Mouse (Mus musculus): ENCODE measurements around the gene Fbln2.
"Not testable (repeated sequence)": the region's sequence is repeated elsewhere in the genome, so short reads cannot be mapped to it uniquely, and the experiment has no call there.

The Fbln2 gene

DNA sequence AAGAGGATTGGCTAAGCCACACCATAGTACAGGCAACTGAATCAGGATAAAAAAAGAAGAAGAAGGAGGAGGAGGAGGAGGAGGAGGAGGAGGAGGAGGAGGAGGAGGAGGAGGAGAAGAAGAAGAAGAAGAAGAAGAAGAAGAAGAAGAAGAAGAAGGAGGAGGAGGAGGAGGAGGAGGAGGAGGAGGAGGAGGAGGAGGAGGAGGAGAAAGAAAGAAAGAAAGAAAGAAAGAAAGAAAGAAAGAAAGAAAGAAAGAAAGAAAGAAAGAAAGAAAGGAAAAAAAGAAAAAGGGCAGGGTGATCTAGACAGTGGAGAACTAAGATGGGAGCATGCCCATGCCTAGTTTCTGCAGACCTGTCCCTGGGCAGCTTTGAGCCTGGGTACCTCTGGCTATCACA is at the start of gene Fbln2:
Gene Fbln2 (plus strand): TSS at position 301 of the 400 bp plus-strand sequence.
- not testable (repeated sequence) for DNase-seq (ENCODE audit: extremely low read depth, low read depth, low spot score)

DNA sequence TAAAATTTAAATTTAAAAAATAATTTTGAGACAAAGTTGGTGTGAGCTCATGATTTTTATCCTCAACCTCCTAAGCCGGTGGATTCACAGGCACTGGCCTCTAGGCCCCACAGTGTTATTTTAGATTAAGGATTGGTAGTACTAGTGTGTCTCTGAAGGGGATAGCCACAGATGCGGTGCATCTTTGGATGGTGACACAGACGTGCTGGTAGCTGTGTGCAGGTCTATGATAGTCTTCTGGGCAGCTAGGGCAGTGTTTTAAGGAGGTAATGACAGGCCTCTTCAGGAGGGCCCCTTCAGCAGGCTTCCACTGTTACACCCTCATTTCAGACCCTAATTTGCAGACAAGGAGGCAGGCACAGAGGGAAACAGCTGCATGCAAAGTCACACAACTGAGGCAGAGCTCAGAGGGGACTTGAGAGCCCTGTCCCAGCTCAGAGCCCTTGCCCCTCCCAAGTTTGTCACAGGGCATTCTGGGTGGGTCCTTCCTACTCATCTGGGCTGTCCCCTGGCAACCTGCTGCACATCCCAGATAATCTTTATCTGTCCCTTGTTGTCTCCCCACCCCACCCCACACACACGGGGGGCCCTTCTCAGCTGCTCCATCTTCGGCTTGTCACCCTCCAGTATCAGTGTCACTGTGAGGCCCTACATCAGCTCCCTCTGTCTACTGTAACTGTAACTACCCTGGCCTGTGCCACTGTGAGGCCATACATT is 48.9 kb upstream of the Fbln2 start:
- no peak for DNase-seq (ENCODE audit: extremely low read depth, low read depth, low spot score)

DNA sequence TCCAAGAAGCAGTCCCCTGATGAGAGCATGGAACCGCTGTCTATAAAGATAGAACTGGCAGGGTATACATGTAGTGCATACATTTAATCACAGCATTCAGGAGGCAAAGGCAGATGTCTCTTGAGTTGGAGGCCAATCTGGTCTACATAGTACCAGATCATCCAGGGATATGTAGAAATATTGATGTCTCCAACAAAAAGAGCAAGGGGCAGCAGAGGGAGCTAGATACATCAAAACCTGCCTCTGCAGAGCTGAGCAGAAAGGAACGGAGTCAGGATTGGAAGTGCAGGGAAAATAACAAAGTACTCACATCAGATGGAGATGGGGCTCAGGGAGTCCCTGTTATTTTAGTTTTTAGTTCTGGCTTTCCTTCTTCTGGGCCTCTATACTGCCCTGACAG is 47.7 kb upstream of the Fbln2 start:
- no peak for DNase-seq (ENCODE audit: extremely low read depth, low read depth, low spot score)

DNA sequence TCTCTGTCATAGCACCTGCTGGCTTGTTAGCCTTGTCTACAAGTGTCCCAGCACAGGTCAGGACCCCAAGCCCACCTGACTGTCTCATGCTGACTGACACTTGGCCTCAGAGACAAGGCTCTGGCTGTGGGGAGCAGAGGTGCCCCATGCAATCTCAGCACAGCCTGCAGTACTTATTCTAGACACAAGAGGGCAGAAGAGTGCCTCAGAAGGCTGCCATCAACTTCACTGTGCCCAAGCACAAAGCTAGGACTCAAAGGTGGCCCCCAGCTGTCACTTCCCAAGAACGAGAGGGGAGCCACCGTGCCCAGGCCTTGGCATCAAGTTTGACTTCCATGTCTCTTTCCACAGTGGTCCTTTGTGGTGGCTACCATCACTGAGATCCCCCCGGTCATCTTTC is 47.0 kb upstream of the Fbln2 start:
- DNase-seq (ENCODE audit: extremely low read depth, low read depth, low spot score) = no peak

DNA sequence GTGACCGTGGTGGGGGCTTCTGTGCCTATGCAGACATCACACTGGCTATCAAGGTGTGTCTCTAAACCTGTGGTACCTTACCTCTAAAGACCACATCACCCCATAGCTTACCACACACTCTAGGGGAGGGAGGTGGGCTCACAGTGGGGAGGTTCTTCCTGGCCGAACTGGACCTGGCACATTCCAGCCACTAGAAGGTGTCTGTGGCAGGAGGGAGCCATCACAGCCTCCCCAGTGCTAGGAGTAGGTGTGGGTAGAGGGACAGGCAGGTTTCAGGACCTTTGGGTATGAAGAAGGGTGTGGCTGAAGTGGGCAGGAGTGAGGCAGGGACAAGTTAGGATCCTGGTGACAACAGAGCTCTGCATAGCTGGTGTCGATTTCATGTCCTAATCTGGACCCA is 44.4 kb upstream of the Fbln2 start:
- DNase-seq (ENCODE audit: extremely low read depth, low read depth, low spot score) = no peak

DNA sequence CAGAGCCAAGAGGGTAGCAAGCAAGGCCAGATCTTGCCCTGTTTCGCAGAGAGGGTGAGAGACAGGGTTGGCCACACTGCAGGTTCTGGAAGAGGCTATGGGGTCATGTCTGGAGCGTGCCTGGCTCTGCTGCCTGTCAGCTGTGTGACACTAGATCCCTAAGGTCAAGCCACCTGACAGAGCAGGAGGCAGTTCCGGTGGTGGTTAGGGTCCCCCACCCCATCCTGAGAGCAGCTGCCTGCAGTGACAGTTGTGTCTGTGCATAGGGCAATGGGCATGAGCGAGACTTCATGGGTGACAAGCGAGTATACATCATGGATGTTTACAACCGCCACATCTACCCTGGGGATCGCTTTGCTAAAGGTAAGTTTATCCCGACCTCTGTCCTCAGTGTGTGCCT is 43.1 kb upstream of the Fbln2 start:
- no peak for DNase-seq (ENCODE audit: extremely low read depth, low read depth, low spot score)

DNA sequence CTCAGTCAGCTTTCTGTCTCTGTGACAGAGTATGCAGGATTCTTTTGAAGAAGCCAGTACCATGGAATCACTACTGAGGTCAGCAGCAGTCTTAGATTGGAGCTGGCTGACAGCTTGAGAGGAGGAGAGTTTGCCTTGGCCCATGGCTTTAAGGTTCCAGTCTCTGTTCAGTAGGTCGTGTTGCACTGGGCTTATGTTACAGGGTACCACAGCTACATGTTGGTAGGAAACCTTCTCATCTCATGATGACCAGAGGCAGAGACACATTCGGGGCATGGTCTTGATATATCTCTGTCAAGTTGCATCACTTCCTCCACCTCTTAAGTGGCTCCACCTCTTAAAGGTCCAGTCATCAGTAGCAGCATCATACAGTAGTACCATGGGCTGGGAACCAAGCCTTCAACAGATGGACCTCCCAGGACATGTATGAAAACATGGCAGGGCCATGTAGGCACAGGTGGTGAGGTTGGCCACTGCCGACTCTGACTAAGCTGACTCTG is 40.8 kb upstream of the Fbln2 start:
- DNase-seq (ENCODE audit: extremely low read depth, low read depth, low spot score) = no peak

DNA sequence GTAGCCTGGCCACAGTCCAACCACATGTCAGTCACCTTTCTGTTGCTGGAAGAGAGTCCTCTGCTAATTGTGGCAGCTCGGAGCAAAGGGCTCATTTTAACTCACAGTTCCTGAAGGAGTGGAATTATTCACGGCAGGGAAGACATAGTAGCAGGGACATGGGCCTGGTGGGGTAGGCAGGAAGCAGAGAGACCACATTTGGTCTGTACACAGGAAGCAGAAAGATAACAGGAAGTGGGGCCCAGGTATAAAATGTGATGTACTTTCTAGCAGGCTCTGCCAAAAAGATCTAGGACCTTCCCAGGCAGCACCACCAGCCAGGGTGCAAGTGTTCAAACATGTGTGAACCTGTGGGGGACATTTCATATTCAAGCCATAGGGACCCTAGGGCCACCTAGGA is 39.9 kb upstream of the Fbln2 start:
- no peak for DNase-seq (ENCODE audit: extremely low read depth, low read depth, low spot score)

DNA sequence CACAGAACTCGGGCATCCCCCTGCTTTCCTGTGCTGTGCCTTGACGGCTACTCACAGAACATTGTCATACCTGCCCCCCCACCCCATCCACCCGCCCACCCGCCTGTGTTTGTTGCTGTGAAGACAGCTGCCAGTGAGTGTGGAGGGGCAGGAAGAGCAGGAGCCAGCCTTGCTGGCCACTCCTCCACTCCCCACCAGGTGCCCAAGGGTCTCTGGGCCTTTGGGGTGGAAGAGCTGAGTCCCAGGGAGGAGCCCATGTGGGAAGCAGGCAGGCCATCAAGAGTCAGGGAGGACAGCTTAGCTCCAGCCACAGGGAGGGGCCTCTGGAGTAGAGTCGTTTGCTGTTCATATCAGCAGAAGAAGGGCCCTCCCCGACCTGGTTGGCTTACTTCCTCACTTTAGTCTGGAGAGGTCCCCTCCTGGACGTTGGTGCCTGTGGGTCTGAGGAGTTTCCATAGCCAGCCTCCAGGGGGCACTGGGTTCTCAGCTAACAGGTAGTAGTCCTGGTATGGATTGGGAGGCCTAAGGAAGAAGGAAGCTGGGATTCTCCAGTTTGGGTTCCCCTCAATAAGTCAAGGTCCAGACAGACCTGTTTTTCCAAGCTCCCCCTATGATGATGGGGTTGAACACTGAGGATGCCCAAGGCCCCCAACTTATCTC is 38.9 kb upstream of the Fbln2 start:
- no peak for DNase-seq (ENCODE audit: extremely low read depth, low read depth, low spot score)

DNA sequence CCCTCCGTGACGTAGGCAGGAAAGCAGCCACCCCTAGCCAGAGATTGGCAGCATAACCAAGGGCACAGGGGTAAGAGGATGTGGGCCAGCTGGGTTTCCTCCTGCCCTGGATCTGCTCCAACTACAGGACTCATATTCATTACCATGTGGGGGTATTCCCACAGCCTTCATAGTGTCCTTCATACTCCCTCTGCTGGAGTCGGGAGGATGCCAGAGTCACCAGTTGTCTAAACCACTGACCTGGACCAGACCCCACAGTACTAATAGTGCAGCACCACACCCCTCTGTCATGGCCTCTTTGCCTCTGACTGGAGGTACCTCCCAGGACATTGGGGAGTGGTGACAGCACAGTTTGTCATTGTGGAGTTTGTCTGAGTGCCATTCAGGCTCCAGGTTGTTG is 38.0 kb upstream of the Fbln2 start:
- no peak for DNase-seq (ENCODE audit: extremely low read depth, low read depth, low spot score)

DNA sequence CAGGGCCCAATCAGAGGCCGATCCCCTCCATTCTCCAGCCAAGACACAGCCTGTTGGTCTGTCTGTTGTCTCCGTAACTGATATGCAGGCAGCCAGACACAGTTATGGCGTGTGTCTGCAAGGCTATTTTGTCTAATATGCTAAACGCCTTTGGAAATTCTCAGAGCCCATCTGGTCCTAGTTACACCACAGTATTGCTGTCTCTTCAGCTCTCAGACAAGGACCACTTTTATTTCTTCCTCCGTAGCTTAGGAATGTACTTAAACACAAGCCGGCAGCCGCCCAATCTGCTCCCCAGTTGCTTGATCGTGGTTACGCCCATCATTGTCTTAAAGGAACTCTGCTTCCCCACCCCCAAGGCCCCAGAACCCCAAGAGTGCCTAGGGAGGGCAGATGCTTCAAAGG is 31.5 kb upstream of the Fbln2 start:
- no peak for DNase-seq (ENCODE audit: extremely low read depth, low read depth, low spot score)

DNA sequence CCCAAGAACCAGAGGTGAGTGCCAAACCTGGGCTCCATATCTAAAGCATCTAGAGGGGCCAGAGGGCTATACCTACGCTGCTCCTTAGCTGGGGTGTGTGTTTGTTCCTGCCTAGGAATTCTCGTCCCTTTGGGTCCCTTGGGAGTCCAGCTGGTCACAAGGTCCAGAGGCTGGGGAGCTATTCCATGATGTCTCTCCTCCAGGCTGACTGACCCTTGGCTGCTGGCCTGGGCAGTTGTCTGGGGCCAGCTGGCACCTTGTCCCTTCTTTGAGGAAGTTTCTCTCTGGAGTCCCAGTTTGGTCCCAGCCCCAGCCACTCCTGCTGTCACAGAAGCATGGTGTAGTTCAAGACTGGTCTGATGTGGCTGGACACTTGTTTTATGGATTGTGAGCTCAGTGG is 30.9 kb upstream of the Fbln2 start:
- no peak for DNase-seq (ENCODE audit: extremely low read depth, low read depth, low spot score)

DNA sequence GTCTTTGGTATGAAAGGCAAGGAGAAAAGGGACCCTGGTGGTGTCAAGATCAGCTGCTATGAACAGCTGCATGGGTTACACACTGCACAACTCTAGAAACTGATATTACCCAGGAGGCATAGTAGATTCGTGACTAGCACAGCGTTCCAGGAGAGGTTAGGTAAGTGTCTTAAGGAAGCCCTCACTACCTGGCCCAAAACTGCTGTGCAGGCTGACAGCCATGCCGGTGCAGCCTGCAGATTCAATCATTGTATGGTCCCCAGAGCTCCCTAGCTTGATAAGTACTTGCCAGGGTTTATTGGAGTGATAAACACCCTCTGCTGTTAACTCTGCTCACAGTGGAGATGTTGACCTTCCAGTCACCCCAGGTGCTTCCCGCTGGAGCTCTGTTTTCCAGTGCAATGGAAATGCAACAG is 30.2 kb upstream of the Fbln2 start:
- DNase-seq (ENCODE audit: extremely low read depth, low read depth, low spot score) = no peak

DNA sequence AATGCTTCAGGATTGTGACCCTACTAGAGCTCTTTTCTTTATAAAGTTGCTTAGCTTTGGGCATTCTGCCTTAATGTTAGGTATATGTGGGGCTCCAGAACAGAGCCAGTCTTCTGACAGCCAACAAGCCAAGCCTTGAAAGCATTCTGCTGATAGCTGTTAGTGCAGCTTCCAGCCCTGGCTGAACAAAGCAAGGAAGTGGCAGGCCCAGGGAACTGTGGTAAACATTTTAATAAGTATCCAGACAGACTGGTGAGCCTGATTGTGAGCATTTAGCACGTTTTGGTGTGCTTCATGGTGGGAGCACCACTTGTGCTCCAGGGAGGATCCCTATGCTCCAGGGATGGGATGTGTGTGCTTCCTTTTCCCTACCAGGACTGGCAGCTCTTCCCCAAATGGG is 29.2 kb upstream of the Fbln2 start:
- DNase-seq (ENCODE audit: extremely low read depth, low read depth, low spot score) = no peak

DNA sequence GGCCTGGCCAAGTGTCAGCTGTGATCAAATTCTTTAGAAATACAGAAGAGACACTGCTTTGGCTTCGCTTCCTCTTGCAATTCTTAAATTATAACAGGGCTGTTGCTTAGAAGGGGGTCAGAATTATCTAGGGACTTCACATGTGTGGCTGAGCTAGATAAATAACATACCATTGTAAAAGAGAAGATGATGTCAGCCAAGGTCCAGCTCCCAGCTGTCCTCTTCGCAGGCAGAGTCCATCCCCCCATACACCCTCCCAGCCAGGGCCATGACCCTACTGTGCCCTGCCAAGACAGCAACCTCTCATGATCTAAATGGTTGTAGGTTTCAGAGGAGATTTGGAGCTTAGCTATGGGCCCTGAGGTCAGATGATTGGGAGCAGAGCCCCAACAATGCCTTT is 28.3 kb upstream of the Fbln2 start:
- DNase-seq (ENCODE audit: extremely low read depth, low read depth, low spot score) = no peak

DNA sequence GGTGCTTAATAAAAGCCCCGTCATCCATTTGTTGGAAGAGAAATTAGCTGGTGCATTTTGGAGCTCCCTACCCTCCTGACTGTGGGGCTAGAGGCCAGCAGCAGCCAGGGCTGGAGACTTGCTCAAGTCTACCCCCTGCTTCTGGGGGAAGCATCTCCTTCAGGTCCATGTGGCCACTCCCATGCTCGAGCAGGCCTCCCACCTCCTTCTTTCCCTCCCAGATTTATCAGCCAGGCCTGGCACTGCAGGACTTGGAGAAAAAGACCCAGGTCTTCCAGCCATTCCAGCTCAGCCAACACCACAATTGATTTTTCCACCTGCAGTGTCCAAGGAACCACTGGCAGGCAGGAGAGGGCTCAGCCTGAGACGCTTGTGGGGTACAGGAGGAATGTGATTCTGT is 27.5 kb upstream of the Fbln2 start:
- DNase-seq (ENCODE audit: extremely low read depth, low read depth, low spot score) = no peak

DNA sequence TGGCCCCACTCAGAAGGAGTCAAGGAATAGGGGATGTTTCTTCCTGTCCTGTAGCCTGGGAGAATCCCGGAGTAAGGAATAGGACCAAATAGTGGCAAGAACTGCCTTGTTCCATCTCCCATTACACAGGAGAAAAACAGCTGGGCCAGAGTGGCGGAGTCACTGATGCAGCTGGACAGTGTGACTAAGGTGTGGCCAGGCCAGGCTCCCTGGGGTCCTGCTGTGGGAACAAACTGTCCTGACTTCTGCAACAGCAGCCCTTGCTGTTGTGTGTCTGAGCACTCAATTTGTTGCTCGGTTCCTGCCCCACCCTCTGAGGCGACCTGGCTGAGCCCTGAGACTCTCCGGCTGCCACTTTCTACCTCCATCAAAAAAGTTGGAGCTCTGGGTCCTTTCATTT is 26.8 kb upstream of the Fbln2 start:
- DNase-seq (ENCODE audit: extremely low read depth, low read depth, low spot score) = no peak

DNA sequence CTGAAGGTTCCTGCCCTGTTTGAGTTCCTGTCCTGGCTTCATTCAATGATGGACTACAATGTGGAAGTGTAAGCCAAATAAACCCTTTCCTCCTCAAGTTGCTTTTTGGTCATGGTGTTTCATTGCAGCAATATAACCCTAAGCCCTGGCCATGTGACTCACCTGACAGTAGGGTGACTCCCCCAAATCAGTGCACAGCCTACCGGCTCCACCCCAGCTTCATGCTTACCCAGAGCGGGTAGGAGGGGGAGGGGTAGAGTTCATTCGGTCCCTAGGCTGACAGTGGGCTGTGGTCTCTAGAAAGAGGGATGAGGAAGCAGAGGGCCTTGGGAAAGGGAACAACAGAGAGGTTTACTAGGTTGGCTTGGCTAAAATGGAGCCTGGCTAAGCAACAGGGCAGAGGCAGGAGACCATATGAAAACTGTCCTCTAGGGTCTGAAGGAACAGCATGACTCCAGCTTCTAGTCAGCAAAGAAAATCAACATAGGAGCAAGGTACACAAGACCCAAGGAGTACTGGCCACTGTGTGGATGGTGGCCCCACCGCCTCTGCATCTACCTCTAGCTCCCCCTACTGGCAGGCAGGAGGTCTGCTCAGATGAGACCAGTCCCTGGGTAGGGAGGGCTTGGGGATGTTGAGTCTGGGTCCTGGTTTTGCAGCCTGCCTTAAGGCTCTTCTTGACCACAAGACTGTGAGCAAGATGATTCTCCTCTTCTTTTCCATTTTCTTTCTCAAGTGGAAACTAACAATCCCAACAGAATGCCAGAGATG is 25.9 kb upstream of the Fbln2 start:
- no peak for DNase-seq (ENCODE audit: extremely low read depth, low read depth, low spot score)

DNA sequence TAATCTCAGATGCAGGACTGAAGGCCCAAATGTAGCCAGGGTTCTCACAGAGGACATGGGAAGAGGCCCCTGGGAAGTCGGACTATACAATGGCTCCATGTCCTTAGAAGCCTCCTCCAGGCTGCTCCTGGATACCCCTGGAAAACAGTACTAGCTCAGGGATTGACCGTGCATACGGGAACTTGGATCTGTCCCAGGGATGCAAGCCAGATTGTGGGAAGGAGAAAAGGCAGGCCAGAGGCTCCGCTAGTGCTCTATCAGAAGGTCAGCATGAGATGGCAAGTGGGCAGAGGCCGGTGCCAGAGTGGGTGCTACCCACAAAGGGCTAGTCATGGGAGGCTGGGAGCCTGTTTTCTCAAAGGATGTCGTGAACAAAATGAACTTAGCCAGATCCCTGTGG is 25.3 kb upstream of the Fbln2 start:
- no peak for DNase-seq (ENCODE audit: extremely low read depth, low read depth, low spot score)

DNA sequence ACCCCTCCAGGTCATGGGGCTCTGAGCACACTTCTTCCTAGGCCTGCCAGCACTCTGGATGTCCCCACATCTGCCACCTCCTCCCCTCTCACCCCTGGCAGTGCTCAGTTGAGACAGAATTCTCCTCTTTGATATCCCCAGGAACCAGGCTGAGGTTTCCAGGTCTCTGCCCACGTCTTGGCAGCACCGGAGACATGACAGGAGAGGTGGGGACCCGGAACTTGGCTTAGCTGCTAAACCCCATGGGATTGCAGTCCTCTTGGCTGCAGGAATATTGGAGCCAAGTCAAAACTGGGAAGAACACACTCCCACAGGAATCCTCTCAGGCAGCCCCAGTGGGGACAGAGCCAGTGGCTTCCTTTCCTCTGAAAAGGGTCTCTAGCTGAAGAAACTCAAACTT is 24.4 kb upstream of the Fbln2 start:
- DNase-seq (ENCODE audit: extremely low read depth, low read depth, low spot score) = peak; percentile 65

DNA sequence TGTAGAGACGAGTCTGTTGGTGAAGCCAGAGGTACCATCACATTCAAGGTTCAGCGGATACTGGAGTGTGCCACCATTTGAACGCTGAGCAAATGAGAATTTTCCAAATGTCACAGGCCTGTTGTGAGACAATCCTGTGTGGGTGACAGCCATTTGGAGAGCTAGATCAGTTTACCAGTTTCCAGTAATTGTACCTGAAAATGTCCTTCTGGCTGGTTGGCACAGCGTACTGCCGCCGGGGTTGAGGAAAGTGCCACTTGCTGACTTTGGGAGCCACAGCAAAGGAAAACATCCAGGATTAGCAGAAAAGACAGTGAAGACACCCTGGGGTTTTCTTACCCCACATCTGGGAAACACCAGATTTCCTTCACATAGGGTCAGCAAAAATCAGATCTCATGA is 22.3 kb upstream of the Fbln2 start:
- DNase-seq (ENCODE audit: extremely low read depth, low read depth, low spot score) = no peak

DNA sequence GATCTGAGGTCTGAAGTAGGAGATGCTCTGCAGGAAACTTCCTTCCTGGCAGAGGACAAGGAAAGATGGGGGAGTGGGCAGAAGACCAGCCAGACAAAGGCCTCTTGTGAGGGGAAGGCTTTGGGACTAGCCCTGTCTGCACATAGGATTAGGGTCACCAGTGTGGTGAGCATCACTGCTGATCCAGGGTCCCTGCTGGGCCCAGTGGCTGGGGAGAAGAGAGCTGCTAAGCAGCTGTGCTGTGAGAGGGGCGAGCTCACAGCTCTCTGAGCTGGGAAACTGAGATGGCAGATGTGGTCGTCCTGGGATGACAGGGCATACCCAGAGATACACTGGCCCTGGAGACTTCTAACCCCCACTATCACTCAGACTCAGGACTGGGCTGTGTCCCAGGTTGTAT is 20.8 kb upstream of the Fbln2 start:
- DNase-seq (ENCODE audit: extremely low read depth, low read depth, low spot score) = no peak
